Mouse (Mus musculus) CD4-positive, CD25-positive, alpha-beta regulatory T cell, adult 2 months (primary cell): ENCODE measurements at regions not wholly inside any gene's neighbourhood (a gene's known extent, or its start where the extent isn't known, plus 50 kb on each side); places are given as distances from the start of the nearest gene placed in this dataset.

Experiments
- DNase-seq: peaks from one replicate; pipeline ENCODE4 v3.0.0-alpha.2; 2012; ENCODE audit warnings: low read depth, low spot score

GRCm38 (mm10) chr2:166355944-166356343 is 200.5 kb upstream of the Sulf2 start:
- DNase-seq = no peak

- DNase-seq = no peak
Observed at GRCm38 (mm10) chr2:166355446-166355845, 200.0 kb upstream of the Sulf2 start.

GRCm38 (mm10) chr2:166354391-166354790 is 198.9 kb upstream of the Sulf2 start:
- no peak for DNase-seq

- DNase-seq = no peak
Observed at GRCm38 (mm10) chr2:166353447-166354111, 198.1 kb upstream of the Sulf2 start.

- DNase-seq = no peak
Observed at GRCm38 (mm10) chr2:166351984-166352383, 196.5 kb upstream of the Sulf2 start.

GRCm38 (mm10) chr2:166351581-166351980 is 196.1 kb upstream of the Sulf2 start:
- DNase-seq = no peak

- no peak for DNase-seq
Observed at GRCm38 (mm10) chr2:166348654-166349053, 193.2 kb upstream of the Sulf2 start.

- no peak for DNase-seq
Observed at GRCm38 (mm10) chr2:166346421-166347182, 191.1 kb upstream of the Sulf2 start.

GRCm38 (mm10) chr2:166343551-166344340 is 188.3 kb upstream of the Sulf2 start:
- DNase-seq = no peak

GRCm38 (mm10) chr2:166342407-166342806 is 186.9 kb upstream of the Sulf2 start:
- no peak for DNase-seq

GRCm38 (mm10) chr2:166340196-166340595 is 184.7 kb upstream of the Sulf2 start:
- no peak for DNase-seq

GRCm38 (mm10) chr2:166339427-166339826 is 184.0 kb upstream of the Sulf2 start:
- DNase-seq = peak; percentile 18

- DNase-seq = no peak
Observed at GRCm38 (mm10) chr2:166338396-166339085, 183.1 kb upstream of the Sulf2 start.

GRCm38 (mm10) chr2:166337666-166338065 is 182.2 kb upstream of the Sulf2 start:
- no peak for DNase-seq

- DNase-seq = no peak
Observed at GRCm38 (mm10) chr2:166335702-166336101, 180.2 kb upstream of the Sulf2 start.

- DNase-seq = no peak
Observed at GRCm38 (mm10) chr2:166334559-166334958, 179.1 kb upstream of the Sulf2 start.

GRCm38 (mm10) chr2:166333818-166334217 is 178.4 kb upstream of the Sulf2 start:
- no peak for DNase-seq

GRCm38 (mm10) chr2:166332748-166333417 is 177.4 kb upstream of the Sulf2 start:
- DNase-seq = no peak

- DNase-seq = no peak
Observed at GRCm38 (mm10) chr2:166331192-166331591, 175.7 kb upstream of the Sulf2 start.

GRCm38 (mm10) chr2:166330364-166330763 is 174.9 kb upstream of the Sulf2 start:
- no peak for DNase-seq
